Mouse (Mus musculus): ENCODE results near the gene C530008M17Rik. TPM values are rescaled to one million over a fixed set of nuclear protein-coding genes. Genes with fewer than 3 reads are reported as not detected.

C530008M17Rik gene
- total and polyA plus RNA-seq, 3 experiments: 3.2 to 10.6 TPM; not detected in 1

GRCm38 (mm10) chr5:76708004-76708403 is 51.7 kb downstream of the C530008M17Rik start:
- peaks cover 0 to 29% of the 10 kb centered on the region in 2 experiments; a peak in 2 of 4 replicates for H3K36me3 ChIP-seq (ENCODE audit: control insufficient read depth in 1 of 2, insufficient read depth in 2 of 2, low read length in 2 of 2)
- no peaks in the 10 kb centered on the region for H3K27me3 ChIP-seq (ENCODE audit: control insufficient read depth in 1 of 2, insufficient read depth in 2 of 2, low read length in 2 of 2)

GRCm38 (mm10) chr5:76713743-76714142 is 57.4 kb downstream of the C530008M17Rik start:
- H3K9me3 ChIP-seq (replicated peaks; ENCODE audit: insufficient read depth, low read length): no peaks in the 10 kb centered on the region
- H3K36me3 ChIP-seq (ENCODE audit: control insufficient read depth in 1 of 2, insufficient read depth in 2 of 2, low read length in 2 of 2): no peaks in the 10 kb centered on the region
- H3K4me1 ChIP-seq (ENCODE audit: control insufficient read depth in 1 of 2, insufficient read depth in 2 of 2, low read length in 2 of 2): no peaks in the 10 kb centered on the region
- TF ChIP-seq JUND (IDR thresholded peaks at IDR 0.05; ENCODE audit: low read depth, low read length) (no peak), CHD2 (IDR thresholded peaks at IDR 0.05; ENCODE audit: low read length) (no peak), ELF1 (IDR thresholded peaks at IDR 0.05; ENCODE audit: low read depth, low read length) (no peak), CHD1 (IDR thresholded peaks at IDR 0.05; ENCODE audit: low read depth, low read length) (no peak), ZNF384 (IDR thresholded peaks at IDR 0.05; ENCODE audit: low read depth, low read length) (no peak), USF2 (IDR thresholded peaks at IDR 0.05; ENCODE audit: borderline replicate concordance in 1 of 2, insufficient read depth in 1 of 2, low read depth in 1 of 2, low read length in 2 of 2) (no peak), BHLHE40 (IDR thresholded peaks at IDR 0.05; ENCODE audit: borderline replicate concordance, low read depth, low read length) (no peak), GATA1 (IDR thresholded peaks at IDR 0.05; ENCODE audit: low read depth, low read length) (no peak), POLR2A (IDR thresholded peaks at IDR 0.05; ENCODE audit: control insufficient read depth in 1 of 2, insufficient read depth in 1 of 2, low read depth in 1 of 2, low read length in 2 of 2, poor library complexity in 1 of 2) (no peak), GABPA (IDR thresholded peaks at IDR 0.05; ENCODE audit: low read depth, low read length) (no peak), KAT2A (conservative IDR thresholded peaks at IDR 0.05; ENCODE audit: low read depth, low read length) (no peak), MYC (IDR thresholded peaks at IDR 0.05; ENCODE audit: low read depth, low read length) (no peak), EP300 (IDR thresholded peaks at IDR 0.05; ENCODE audit: low read depth in 1 of 2, low read length in 2 of 2) (no peak), MEF2A (IDR thresholded peaks at IDR 0.05; ENCODE audit: extremely low read depth, insufficient replicate concordance, low read depth, low read length, poor library complexity, severe bottlenecking) (no peak), TAL1 (IDR thresholded peaks at IDR 0.05; ENCODE audit: low read length) (no peak), SIN3A (IDR thresholded peaks at IDR 0.05; ENCODE audit: low read length) (no peak)
- no peak for DNase-seq (ENCODE audit: low read depth, low spot score)
- no peaks in the 10 kb centered on the region for H3K27me3 ChIP-seq (ENCODE audit: control insufficient read depth in 1 of 2, insufficient read depth in 2 of 2, low read length in 2 of 2)
- H3K27ac ChIP-seq (ENCODE audit: control insufficient read depth, low read depth, low read length): no peak overlapping the region
- no peak overlapping the region for H3K4me3 ChIP-seq (ENCODE audit: control insufficient read depth in 1 of 2, insufficient read depth in 1 of 2, low read depth in 2 of 2, low read length in 2 of 2)
- no peaks in the 10 kb centered on the region for H3K79me2 ChIP-seq (ENCODE audit: control insufficient read depth, insufficient read depth, low read length, poor library complexity)
- H3K9ac ChIP-seq (ENCODE audit: control insufficient read depth, low read depth, low read length, poor library complexity, severe bottlenecking): no peak overlapping the region

More at GRCm38 (mm10) chr5:76708004-76708403, 51.7 kb downstream of the C530008M17Rik start:
- no peak for DNase-seq (ENCODE audit: low read depth, low spot score)
- Histone ChIP-seq H3K4me3 (ENCODE audit: control insufficient read depth in 1 of 2, insufficient read depth in 1 of 2, low read depth in 2 of 2, low read length in 2 of 2) (no peak overlapping the region), H3K9ac (ENCODE audit: control insufficient read depth, low read depth, low read length, poor library complexity, severe bottlenecking) (no peak overlapping the region), H3K27ac (ENCODE audit: control insufficient read depth, low read depth, low read length) (no peak overlapping the region), H3K79me2 (ENCODE audit: control insufficient read depth, insufficient read depth, low read length, poor library complexity) (no peaks in the 10 kb centered on the region), H3K9me3 (replicated peaks; ENCODE audit: insufficient read depth, low read length) (no peaks in the 10 kb centered on the region), H3K4me1 (ENCODE audit: control insufficient read depth in 1 of 2, insufficient read depth in 2 of 2, low read length in 2 of 2) (peaks cover 15 to 23% of the 10 kb centered on the region in 2 experiments)
- TF ChIP-seq POLR2AphosphoS2 (IDR thresholded peaks at IDR 0.05; ENCODE audit: low read length): no peak
- no peak for TF ChIP-seq MYC (IDR thresholded peaks at IDR 0.05; ENCODE audit: low read depth, low read length)
- no peak for TF ChIP-seq USF1 (IDR thresholded peaks at IDR 0.05; ENCODE audit: low read depth, low read length)
- no peak for TF ChIP-seq EP300 (IDR thresholded peaks at IDR 0.05; ENCODE audit: low read depth in 1 of 2, low read length in 2 of 2)
- no peak for TF ChIP-seq ZNF384 (IDR thresholded peaks at IDR 0.05; ENCODE audit: low read depth, low read length)
- TF ChIP-seq ZC3H11A (IDR thresholded peaks at IDR 0.05; ENCODE audit: low read depth, low read length): no peak
- TF ChIP-seq JUND (IDR thresholded peaks at IDR 0.05; ENCODE audit: low read depth, low read length): no peak
- no peak for TF ChIP-seq SIN3A (IDR thresholded peaks at IDR 0.05; ENCODE audit: low read length)
- TF ChIP-seq TCF12 (IDR thresholded peaks at IDR 0.05; ENCODE audit: low read depth, low read length): no peak
- TF ChIP-seq HCFC1 (IDR thresholded peaks at IDR 0.05; ENCODE audit: low read depth, low read length): no peak
- no peak for TF ChIP-seq CTCF (IDR thresholded peaks at IDR 0.05 in 2 of 3, conservative IDR thresholded peaks at IDR 0.05 in 1 of 3; ENCODE audit: control insufficient read depth in 1 of 3, insufficient read depth in 1 of 3, low read depth in 2 of 3, low read length in 3 of 3, poor library complexity in 1 of 3, severe bottlenecking in 1 of 3)
- TF ChIP-seq MYB (IDR thresholded peaks at IDR 0.05; ENCODE audit: low read depth, low read length): no peak
